Mouse (Mus musculus) heart, adult 8-10 months (tissue): ENCODE results near the gene Tbc1d7. TPM values are rescaled to one million over a fixed set of nuclear protein-coding genes. Genes with fewer than 3 reads are reported as not detected.

Experiments used
- DNase-seq: peaks from one replicate; pipeline ENCODE4 v3.0.0; 2022; ENCODE audit warnings: low spot score
- total RNA-seq, 4 experiments: library from RNA; stranded (reverse); gene quantifications; 2 replicates each; pipeline ENCODE4 v1.2.4; 2022

Tbc1d7 gene
- 10 to 100 TPM; 30.4 to 34.8 (median 33.0) TPM for total RNA-seq

- peak; percentile 98 for DNase-seq
Observed at GRCm38 (mm10) chr13:43171020-43171710, at the start of gene Tbc1d7. TSS of gene Tbc1d7 (minus strand) at chr13:43171501.

- no peak for DNase-seq
Observed at GRCm38 (mm10) chr13:43220635-43221034, 49.3 kb upstream of the Tbc1d7 start.

- no peak for DNase-seq
Observed at GRCm38 (mm10) chr13:43218764-43219163, 47.5 kb upstream of the Tbc1d7 start.

GRCm38 (mm10) chr13:43218284-43218683, 47.0 kb upstream of the Tbc1d7 start:
- DNase-seq = no peak

GRCm38 (mm10) chr13:43217686-43218085, 46.4 kb upstream of the Tbc1d7 start:
- DNase-seq = no peak

- DNase-seq = no peak
Observed at GRCm38 (mm10) chr13:43217059-43217458, 45.8 kb upstream of the Tbc1d7 start.

DNA sequence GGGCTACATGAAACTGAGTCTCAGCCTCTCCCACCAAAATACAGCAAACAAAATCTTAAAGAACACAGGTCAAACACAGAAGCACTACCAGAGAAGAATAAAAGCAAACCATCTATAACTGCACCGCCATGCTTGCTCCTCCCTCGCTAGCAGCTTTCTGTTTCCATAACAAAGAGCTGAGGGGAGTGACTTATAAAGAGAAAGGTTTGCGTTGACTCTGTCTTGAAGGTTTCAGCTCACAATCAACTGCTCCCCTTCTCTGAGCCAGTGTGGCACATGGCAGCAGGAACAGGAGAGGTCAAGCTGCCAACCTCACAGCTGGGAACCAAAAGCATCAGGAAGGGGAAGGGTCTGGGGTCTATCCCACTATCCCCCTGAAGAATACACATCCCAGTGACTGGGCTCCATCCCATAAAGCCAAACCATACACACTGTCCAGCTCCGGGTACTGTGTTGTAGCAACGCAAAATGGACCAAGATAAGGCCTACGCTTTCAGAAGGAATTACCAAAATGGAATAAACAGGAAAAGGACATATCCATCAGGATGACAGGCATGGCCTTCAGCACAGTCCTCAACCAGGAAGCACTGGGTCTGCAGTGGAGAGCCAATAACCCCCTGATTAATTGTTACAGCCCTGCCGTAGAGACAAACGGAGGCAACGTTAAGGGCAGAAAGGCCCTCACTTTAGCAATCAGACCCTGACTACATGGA, 44.8 kb upstream of the Tbc1d7 start:
- no peak for DNase-seq

DNA sequence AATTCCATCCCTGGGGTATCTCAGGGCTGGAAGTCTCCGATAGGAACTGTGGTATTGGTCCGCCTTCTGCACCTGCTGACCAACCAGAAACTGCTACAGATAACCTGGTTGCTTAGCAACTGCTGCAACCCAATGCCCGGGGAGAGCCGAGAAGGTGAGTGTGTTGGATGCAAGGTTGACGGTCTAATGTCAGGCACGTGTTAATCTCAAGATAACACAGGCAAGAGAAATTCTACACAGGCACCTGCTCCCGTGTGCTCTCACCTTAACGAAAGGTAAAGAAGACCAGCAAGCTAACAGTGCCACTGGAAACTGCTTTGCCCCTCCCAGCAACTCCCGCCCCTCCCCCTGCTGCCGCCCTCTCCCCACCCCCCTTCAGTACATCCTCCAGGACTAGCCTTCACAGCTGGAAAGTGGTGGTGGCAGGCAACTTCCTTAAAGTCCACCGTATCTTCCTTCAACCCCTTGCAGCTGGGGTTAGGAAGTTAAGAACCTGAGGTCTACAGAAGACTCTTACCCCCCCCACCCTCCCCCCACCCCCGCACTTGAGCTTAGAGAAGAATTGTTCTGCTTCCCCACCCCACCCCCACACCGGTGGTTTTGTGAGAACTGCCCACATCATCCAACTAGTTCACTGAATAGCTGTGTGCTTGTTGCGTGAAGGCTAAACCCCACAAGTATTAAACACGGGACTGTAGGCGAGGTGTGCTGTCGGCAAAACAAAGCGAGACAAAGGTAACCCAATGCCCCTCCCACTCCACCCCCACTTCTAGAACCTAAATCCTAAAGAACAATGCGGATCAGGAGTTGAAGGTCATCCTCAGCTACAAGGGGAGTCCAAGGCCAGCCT, 44.1 kb upstream of the Tbc1d7 start:
- no peak for DNase-seq

DNA sequence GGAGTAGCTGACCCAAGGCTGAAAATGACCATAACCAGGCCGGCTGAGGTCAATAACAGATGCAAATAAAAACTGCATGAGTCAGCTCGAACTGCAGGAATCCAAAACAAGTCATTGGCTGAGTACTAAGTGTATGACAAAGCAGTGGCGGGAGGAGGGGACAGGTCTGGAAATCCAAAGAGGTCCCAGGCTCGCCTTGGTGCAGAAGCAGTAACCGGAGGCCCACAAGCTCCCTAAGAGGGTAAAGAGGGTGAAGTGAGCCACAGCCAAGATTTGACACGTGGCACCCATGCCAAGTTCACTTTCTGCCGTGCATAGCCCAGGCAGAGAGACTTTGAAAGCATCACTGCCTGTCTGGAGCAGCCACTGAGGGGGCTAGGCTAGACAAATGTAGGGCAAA, 41.0 kb upstream of the Tbc1d7 start:
- DNase-seq = peak; percentile 40

DNA sequence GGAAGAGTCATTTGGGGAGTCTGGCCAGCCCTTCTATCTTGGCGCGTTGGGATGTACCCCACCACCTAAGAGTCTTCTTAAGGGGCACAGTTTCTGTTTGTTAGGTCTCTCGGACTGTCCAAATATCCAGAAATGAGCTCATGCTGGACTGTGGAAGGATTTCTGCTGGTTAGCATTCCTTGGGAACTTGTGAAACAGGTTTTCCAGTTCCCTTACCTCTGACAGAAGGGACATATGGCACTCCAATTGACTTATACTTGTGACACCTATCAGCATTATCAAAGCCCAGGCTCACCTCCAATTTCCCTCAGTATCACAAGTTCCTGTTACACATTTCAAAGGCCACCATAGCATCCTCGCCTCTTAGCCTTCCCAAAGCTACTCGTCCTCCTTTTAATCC, 39.7 kb upstream of the Tbc1d7 start:
- no peak for DNase-seq

- DNase-seq = no peak
Observed at GRCm38 (mm10) chr13:43209560-43209959, 38.3 kb upstream of the Tbc1d7 start.

DNA sequence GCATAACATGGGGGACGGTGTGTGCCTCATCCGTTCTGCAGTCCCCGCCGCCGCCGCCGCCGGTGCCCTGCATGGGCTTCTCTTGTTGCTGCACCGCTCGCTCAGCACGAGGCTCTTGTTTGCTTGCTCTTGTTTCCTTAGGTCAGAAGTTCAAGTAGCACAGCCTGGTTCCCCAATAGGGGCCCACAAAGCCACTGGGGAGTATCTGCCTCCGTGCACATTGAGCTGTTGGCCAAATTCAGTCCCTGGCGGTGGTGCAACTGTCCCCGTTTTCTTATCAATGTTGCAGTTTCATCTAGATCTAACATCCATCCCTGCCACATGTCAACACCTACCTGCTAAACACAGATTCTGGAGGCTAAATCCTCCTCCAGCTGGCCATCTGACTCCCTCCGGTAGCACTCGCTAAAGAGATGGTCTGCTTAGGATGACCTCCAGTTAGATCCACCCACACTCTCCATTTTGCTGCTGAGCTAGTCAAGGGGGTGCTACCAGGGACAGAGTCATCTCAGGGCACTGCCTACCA, 37.7 kb upstream of the Tbc1d7 start:
- DNase-seq = no peak

DNA sequence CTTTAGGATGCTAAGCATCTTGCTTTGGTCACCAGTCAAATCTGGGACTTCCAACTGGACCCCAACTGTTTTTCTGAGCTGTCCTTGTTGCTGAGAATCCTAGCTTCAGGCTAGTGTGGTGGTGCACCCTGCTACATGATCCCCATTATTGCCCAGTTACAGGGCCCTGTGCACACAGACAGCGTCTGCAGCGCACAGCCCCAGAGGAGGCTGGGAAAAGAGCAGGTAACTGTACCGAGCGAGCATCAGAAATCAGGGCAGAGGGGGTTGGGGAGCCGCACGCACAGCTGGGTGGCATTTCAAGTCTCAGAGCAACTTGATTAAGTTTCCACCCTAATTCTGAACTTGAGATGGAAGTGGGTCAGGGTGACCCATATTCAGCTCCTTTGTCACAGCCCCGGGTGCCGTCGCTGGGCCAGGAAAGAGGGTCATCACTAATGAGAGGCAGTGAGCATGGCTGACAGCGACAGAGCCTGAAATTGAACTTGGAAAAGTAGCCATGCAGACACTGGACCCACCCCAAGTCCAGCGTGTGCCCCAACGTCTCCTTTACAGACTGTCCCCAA, 34.9 kb upstream of the Tbc1d7 start:
- DNase-seq = no peak

DNA sequence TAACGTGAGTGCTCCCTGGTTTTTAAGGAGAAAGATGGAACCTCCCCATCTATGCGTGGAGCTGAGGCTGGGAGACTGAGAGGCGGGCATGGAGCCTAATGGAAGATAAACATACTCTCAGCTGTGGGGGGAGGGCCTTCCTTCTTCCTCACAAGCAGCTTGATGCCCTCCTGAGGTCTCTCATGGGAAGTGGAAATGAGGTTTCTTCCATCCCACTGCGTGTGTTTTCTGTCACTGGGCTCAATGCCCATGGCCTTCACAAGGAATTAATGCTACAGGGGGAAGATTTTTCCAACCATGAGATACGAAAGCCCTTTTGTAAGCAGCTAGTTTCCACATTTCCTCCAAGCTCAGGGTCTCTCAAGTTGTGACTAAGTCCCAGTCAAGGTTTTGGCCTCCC, 32.3 kb upstream of the Tbc1d7 start:
- DNase-seq = no peak

DNA sequence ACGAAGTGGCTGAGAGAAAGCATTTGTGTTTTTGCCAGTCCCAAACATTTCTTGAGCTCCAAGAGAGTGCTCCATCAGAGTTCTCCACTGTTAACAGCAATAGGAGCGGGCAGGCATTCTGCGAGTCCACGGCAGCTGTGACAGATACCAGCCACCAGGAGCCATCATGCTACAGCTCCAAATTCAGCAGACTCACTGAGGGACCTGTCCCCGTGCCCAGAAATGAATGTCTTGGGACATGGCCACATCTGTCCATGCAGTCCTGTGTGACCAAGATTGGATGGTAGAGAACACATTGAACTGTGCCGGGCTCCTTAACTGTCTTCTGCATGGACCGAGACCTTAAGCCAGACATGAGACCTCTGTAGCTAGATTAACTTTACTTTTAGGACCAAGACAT, 31.9 kb upstream of the Tbc1d7 start:
- peak; percentile 61 for DNase-seq

- no peak for DNase-seq
Observed at GRCm38 (mm10) chr13:43202351-43202750, 31.1 kb upstream of the Tbc1d7 start.

- DNase-seq = no peak
Observed at GRCm38 (mm10) chr13:43201033-43201432, 29.7 kb upstream of the Tbc1d7 start.

DNA sequence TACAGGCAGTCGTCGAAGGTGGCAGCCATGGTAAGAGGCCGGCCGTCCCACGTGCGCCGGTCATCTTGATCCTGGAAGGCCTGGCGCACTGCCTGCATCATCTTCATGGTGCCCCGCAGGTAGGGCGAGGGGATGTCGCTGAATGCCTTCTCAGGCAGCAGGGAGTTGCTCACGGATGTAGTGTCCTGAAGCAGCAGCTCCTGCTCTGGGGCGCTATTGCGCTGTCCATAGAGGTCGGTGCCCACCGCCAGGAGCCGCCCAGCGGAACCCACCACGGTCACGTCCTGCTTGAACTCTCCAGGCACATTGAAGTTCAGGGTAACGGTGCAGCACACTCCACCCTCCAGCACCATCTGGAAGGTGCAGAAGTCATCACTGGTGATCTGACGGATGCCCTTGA, 29.2 kb upstream of the Tbc1d7 start:
- no peak for DNase-seq

GRCm38 (mm10) chr13:43199749-43200148, 28.4 kb upstream of the Tbc1d7 start:
- DNase-seq = no peak

- no peak for DNase-seq
Observed at GRCm38 (mm10) chr13:43199282-43199681, 28.0 kb upstream of the Tbc1d7 start.

DNA sequence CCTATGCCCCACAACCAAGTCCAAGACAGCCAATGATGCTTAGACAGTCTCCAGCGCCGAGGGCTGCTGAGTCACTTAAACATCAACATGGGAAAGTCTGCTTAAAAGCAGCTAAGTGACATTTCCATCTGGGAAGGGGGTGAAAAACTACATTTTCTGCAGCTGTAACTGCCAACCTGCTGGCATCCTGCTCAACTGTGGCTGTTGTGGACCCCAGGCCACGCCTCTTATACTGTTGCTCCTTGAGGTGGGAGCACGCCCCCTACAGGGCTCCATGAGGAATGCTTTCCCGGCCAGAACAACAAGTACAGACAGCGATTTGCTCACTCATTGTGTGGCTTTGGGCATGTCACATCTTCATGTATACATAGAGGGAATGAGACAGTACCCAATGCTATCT, 25.9 kb upstream of the Tbc1d7 start:
- DNase-seq = no peak

DNA sequence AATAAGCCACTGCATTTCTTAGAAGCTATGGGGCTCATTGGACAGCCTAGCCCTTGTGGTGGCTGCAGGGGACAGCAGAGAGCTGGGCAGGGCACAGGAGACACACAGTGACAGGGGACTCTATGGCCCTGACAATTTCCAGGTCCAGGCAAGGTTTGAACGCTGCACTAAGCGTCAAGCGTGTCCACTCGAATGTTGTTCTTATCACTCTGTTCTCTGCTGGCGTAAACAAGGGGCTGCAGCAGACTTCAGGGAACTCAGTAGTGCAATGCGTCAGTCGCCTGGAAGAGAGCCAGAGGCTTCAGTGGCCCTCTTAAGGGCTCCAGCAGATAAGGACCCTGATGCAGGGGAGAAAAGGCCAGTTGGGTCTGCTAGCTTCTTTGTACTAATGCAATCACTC, 24.7 kb upstream of the Tbc1d7 start:
- peak; percentile 51 for DNase-seq
